Mouse (Mus musculus) natural killer cell, adult 2 months (primary cell): ENCODE data around the gene Drg1.

ENCODE experiments used
- DNase-seq, 2 experiments: peaks; one replicate each; pipeline ENCODE4 v3.0.0; 2022; ENCODE audit warnings: low spot score in 2 of 2

The Drg1 gene

GRCm38 (mm10) chr11:3266079-3266685, at the start of gene Drg1:
Gene Drg1, minus strand, starts transcription at chr11:3266415.
- DNase-seq: peak; percentile 90 to 91

GRCm38 (mm10) chr11:3314148-3314547, 47.9 kb upstream of the Drg1 start:
- no peak for DNase-seq

GRCm38 (mm10) chr11:3313294-3313693, 47.1 kb upstream of the Drg1 start:
- DNase-seq: no peak

- no peak for DNase-seq
Observed at GRCm38 (mm10) chr11:3311586-3312347, 45.6 kb upstream of the Drg1 start.

- no peak for DNase-seq
Observed at GRCm38 (mm10) chr11:3310789-3311585, 44.8 kb upstream of the Drg1 start.

- no peak for DNase-seq
Observed at GRCm38 (mm10) chr11:3309884-3310283, 43.7 kb upstream of the Drg1 start.

- no peak for DNase-seq
Observed at GRCm38 (mm10) chr11:3307875-3308274, 41.7 kb upstream of the Drg1 start.

- no peak for DNase-seq
Observed at GRCm38 (mm10) chr11:3305821-3306220, 39.6 kb upstream of the Drg1 start.

GRCm38 (mm10) chr11:3302792-3303191, 36.6 kb upstream of the Drg1 start:
- no peak for DNase-seq

- no peak for DNase-seq
Observed at GRCm38 (mm10) chr11:3302385-3302784, 36.2 kb upstream of the Drg1 start.

GRCm38 (mm10) chr11:3301075-3301474, 34.9 kb upstream of the Drg1 start:
- DNase-seq: no peak

- no peak for DNase-seq
Observed at GRCm38 (mm10) chr11:3298813-3299185, 32.6 kb upstream of the Drg1 start.

GRCm38 (mm10) chr11:3297871-3298812, 31.9 kb upstream of the Drg1 start:
- no peak for DNase-seq

- DNase-seq: no peak
Observed at GRCm38 (mm10) chr11:3296056-3296455, 29.8 kb upstream of the Drg1 start.

- no peak for DNase-seq
Observed at GRCm38 (mm10) chr11:3294641-3295040, 28.4 kb upstream of the Drg1 start.

GRCm38 (mm10) chr11:3293361-3293760, 27.1 kb upstream of the Drg1 start:
- DNase-seq: no peak

- no peak for DNase-seq
Observed at GRCm38 (mm10) chr11:3292711-3293249, 26.6 kb upstream of the Drg1 start.

- DNase-seq: peak; percentile 23 to 40
Observed at GRCm38 (mm10) chr11:3292062-3292421, 25.8 kb upstream of the Drg1 start.

GRCm38 (mm10) chr11:3291311-3292061, 25.3 kb upstream of the Drg1 start:
- peak; percentile 69 to 75 for DNase-seq

- peak; percentile 12 to 32 for DNase-seq
Observed at GRCm38 (mm10) chr11:3290640-3291310, 24.6 kb upstream of the Drg1 start.
